ENCODE assay signal across 9 mouse cellular contexts in the genomic region with DNA sequence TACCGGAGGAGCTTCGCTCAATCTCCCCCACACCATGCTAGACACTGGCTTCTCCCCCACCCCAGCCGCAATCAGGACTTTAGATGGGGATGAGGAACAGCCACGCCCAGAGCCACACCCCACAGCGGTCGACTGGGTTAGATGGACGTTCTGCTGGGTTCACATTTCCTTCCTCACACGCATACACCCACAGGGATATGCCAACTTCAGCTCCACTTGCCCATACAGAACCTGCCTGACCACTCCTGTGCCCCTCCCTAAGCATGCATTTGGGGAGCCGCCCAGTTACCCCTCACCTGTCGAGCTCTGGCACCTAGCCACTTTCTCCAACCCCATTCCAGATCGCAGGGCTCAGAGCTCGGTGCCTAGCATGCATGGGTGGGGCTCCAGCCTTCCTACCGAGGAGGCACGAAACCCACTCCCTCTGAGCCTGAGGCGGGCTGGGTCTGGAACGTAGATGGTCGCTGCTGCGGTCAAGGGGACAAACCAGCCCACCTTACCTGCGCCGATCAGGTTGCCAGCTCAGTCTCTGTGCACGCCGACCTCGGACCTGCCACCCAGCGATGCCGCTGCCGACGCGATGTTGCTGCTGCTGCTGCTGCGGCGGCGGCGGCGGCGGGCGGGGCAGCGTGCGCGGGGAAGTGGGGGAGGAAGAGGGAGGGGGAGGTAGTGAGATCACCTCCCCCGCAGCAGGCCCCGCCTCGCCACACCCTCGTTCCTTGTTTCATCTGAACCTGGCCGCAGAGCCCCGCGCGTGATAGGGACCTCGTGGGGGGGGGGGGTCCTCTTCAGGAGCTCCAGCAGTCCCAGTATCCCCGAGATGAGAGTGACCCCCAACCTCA. TPM values are rescaled to one million over a fixed set of nuclear protein-coding genes. Genes with fewer than 3 reads are reported as not detected.
A peak's percentile ranks its signal among the peaks of the same experiment; 100 is the strongest.
DNase-seq lines count a peak whose midpoint lies in the region; ATAC-seq and TF ChIP-seq lines count a peak whose summit lies in the region.
"Had no signal": no experiment of that assay in that cellular context is flagged by ENCODE, and none has a peak within 500 bp of the region (broad histone marks: within the 10 kb centered on the region; RNA-seq: fewer than 3 reads in every experiment).

No protein-coding gene starts in this region.

- no peaks in the 10 kb centered on the region for H3K9me3 ChIP-seq in hindbrain, embryonic 14.5 days (ENCODE audit: control insufficient read depth, low read length)
- no peaks in the 10 kb centered on the region for H3K9me3 ChIP-seq in liver, embryonic 11.5 days (ENCODE audit: control insufficient read depth, low read length)
- H3K9me3 ChIP-seq in midbrain, postnatal 0 days (ENCODE audit: low read length) = no peaks in the 10 kb centered on the region

- peak; percentile 61; the same call in 1 of the 2 replicates for ATAC-seq in frontal cortex, adult (ENCODE audit: low TSS enrichment)
- ATAC-seq in hindbrain, embryonic 14.5 days (ENCODE audit: low FRiP score) = peak; percentile 71
- ATAC-seq in liver, embryonic 11.5 days (replicated peaks; ENCODE audit: low FRiP score) = no peak
- peak; percentile 57 for ATAC-seq in midbrain, postnatal 0 days (ENCODE audit: low FRiP score)

- TF ChIP-seq CTCF in midbrain, postnatal 0 days (IDR thresholded peaks at IDR 0.05) = no peak

- H3K36me3 ChIP-seq in hindbrain, embryonic 14.5 days (replicated peaks; ENCODE audit: control insufficient read depth, insufficient read depth) = no peaks in the 10 kb centered on the region
- no peaks in the 10 kb centered on the region for H3K36me3 ChIP-seq in liver, embryonic 11.5 days (ENCODE audit: control insufficient read depth, insufficient read depth, low read length)
- H3K36me3 ChIP-seq in midbrain, postnatal 0 days (ENCODE audit: insufficient read depth, low read length) = no peaks in the 10 kb centered on the region

- DNase-seq in frontal cortex, adult 2 months (ENCODE audit: extremely low spot score in 1 of 2, low spot score in 1 of 2) = no peak
- peak; percentile 65 for DNase-seq in T-cell, adult 2 months (ENCODE audit: low spot score)
- peak; percentile 13 for DNase-seq in embryo, embryonic 9.5 days (ENCODE audit: extremely low spot score)
- DNase-seq in hindbrain, embryonic 14.5 days (ENCODE audit: low spot score) = peak; percentile 53
- peak; percentile 39 for DNase-seq in liver, embryonic 11.5 days (ENCODE audit: low spot score)
- DNase-seq in midbrain, postnatal 0 days (ENCODE audit: low spot score) = peak; percentile 53
- peak; percentile 76 for DNase-seq in thymus, postnatal 14 days

- 21% methylated on average over 39 of the region's 48 CpGs for WGBS in hindbrain, embryonic 14.5 days
- WGBS in liver, embryonic 11.5 days = 13% methylated on average over 44 of the region's 48 CpGs
- WGBS in midbrain, postnatal 0 days = 19% methylated on average over 24 of the region's 48 CpGs

- H3K9ac ChIP-seq in hindbrain, embryonic 14.5 days = peak overlapping the region; percentile 80
- H3K9ac ChIP-seq in liver, embryonic 11.5 days (ENCODE audit: low read depth, low read length) = no peak overlapping the region
- peak overlapping the region; percentile 63 for H3K9ac ChIP-seq in midbrain, postnatal 0 days (replicated peaks; ENCODE audit: low read length, poor library complexity, severe bottlenecking)

- H3K4me3 ChIP-seq in hindbrain, embryonic 14.5 days (replicated peaks; ENCODE audit: low read length) = peak overlapping the region; percentile 56
- peak overlapping the region; percentile 40 for H3K4me3 ChIP-seq in liver, embryonic 11.5 days (ENCODE audit: low read depth, low read length)
- H3K4me3 ChIP-seq in midbrain, postnatal 0 days (ENCODE audit: low read depth, low read length) = peak overlapping the region; percentile 53

- peaks cover 18% of the 10 kb centered on the region; the same call in 1 of the 2 replicates for H3K4me1 ChIP-seq in hindbrain, embryonic 14.5 days (replicated peaks; ENCODE audit: control insufficient read depth, insufficient read depth, low read length)
- no peaks in the 10 kb centered on the region for H3K4me1 ChIP-seq in liver, embryonic 11.5 days (replicated peaks; ENCODE audit: control insufficient read depth, insufficient read depth, low read length)
- no peaks in the 10 kb centered on the region; the same call in 1 of the 2 replicates for H3K4me1 ChIP-seq in midbrain, postnatal 0 days (ENCODE audit: insufficient read depth, low read length)

- H3K27ac ChIP-seq in hindbrain, embryonic 14.5 days = peak overlapping the region; percentile 79
- H3K27ac ChIP-seq in liver, embryonic 11.5 days (ENCODE audit: low read depth, low read length) = no peak overlapping the region
- peak overlapping the region; percentile 65 for H3K27ac ChIP-seq in midbrain, postnatal 0 days (ENCODE audit: low read depth, low read length)

- H3K4me2 ChIP-seq in hindbrain, embryonic 14.5 days (replicated peaks) = peak overlapping the region; percentile 63
- H3K4me2 ChIP-seq in liver, embryonic 11.5 days = peak overlapping the region; percentile 62
- peak overlapping the region; percentile 57 for H3K4me2 ChIP-seq in midbrain, postnatal 0 days (ENCODE audit: low read depth, low read length, poor library complexity, severe bottlenecking)

- no peaks in the 10 kb centered on the region for H3K27me3 ChIP-seq in hindbrain, embryonic 14.5 days (ENCODE audit: control insufficient read depth, insufficient read depth, low read length)
- peaks cover 38% of the 10 kb centered on the region for H3K27me3 ChIP-seq in liver, embryonic 11.5 days (replicated peaks; ENCODE audit: control insufficient read depth, insufficient read depth, low read length)
- H3K27me3 ChIP-seq in midbrain, postnatal 0 days (ENCODE audit: insufficient read depth, low read length) = no peaks in the 10 kb centered on the region

RNA-seq across cellular contexts. Expression of a gene that starts 11.5 kb away (rescaled TPM):
- not detected in 2 replicates for polyA plus RNA-seq in frontal cortex, adult 2 months (2012; rRNA removed)
- 0.39 TPM in 1 of 2 replicates, not detected in the other for polyA plus RNA-seq in hindbrain, embryonic 14.5 days (2014; fragmentation: Nextera tagmentation; extraction: Ambion mirVana)
- polyA plus RNA-seq in liver, embryonic 11.5 days (2014; fragmentation: Nextera tagmentation; extraction: Ambion mirVana) = 0.17 and 0.22 TPM in 2 replicates
- not detected in 2 replicates for total RNA-seq in midbrain, postnatal 0 days (2014; rRNA removed)
- polyA plus RNA-seq in midbrain, postnatal 0 days (2015; fragmentation: Nextera tagmentation; extraction: Ambion mirVana) = 0.06 TPM in 1 of 2 replicates, not detected in the other
- total RNA-seq: layer of hippocampus, postnatal 36 days had no signal

RNA-seq across cellular contexts. Expression of a gene that starts 15.5 kb away (rescaled TPM):
- 88.7 and 113 TPM in 2 replicates for polyA plus RNA-seq in frontal cortex, adult 2 months (2012; rRNA removed)
- 135 and 147 TPM in 2 replicates for polyA plus RNA-seq in hindbrain, embryonic 14.5 days (2014; fragmentation: Nextera tagmentation; extraction: Ambion mirVana)
- polyA plus RNA-seq in liver, embryonic 11.5 days (2014; fragmentation: Nextera tagmentation; extraction: Ambion mirVana) = 0.42 and 0.95 TPM in 2 replicates
- total RNA-seq in midbrain, postnatal 0 days (2014; rRNA removed) = 292 and 296 TPM in 2 replicates
- 113 and 116 TPM in 2 replicates for polyA plus RNA-seq in midbrain, postnatal 0 days (2015; fragmentation: Nextera tagmentation; extraction: Ambion mirVana)

RNA-seq across cellular contexts. Expression of a gene that starts 41.3 kb away (rescaled TPM):
- 6.4 and 7.3 TPM in 2 replicates for polyA plus RNA-seq in frontal cortex, adult 2 months (2012; rRNA removed)
- polyA plus RNA-seq in hindbrain, embryonic 14.5 days (2014; fragmentation: Nextera tagmentation; extraction: Ambion mirVana) = 3.0 and 3.1 TPM in 2 replicates
- 10.2 and 12.9 TPM in 2 replicates for polyA plus RNA-seq in liver, embryonic 11.5 days (2014; fragmentation: Nextera tagmentation; extraction: Ambion mirVana)
- 4.8 and 5.6 TPM in 2 replicates for total RNA-seq in midbrain, postnatal 0 days (2014; rRNA removed)
- polyA plus RNA-seq in midbrain, postnatal 0 days (2015; fragmentation: Nextera tagmentation; extraction: Ambion mirVana) = 1.3 and 1.4 TPM in 2 replicates

RNA-seq across cellular contexts. Expression of a gene that starts 41.3 kb away (rescaled TPM):
- 77.6 and 80.3 TPM in 2 replicates for polyA plus RNA-seq in frontal cortex, adult 2 months (2012; rRNA removed)
- 86.8 and 98.0 TPM in 2 replicates for polyA plus RNA-seq in hindbrain, embryonic 14.5 days (2014; fragmentation: Nextera tagmentation; extraction: Ambion mirVana)
- 210 TPM in 2 replicates for polyA plus RNA-seq in liver, embryonic 11.5 days (2014; fragmentation: Nextera tagmentation; extraction: Ambion mirVana)
- 47.7 and 83.0 TPM in 2 replicates for total RNA-seq in midbrain, postnatal 0 days (2014; rRNA removed)
- 77.5 and 81.8 TPM in 2 replicates for polyA plus RNA-seq in midbrain, postnatal 0 days (2015; fragmentation: Nextera tagmentation; extraction: Ambion mirVana)

RNA-seq across cellular contexts. Expression of a gene that starts 50.2 kb away (rescaled TPM):
- polyA plus RNA-seq in frontal cortex, adult 2 months (2012; rRNA removed) = 9.2 and 10.0 TPM in 2 replicates
- 11.3 and 15.4 TPM in 2 replicates for polyA plus RNA-seq in hindbrain, embryonic 14.5 days (2014; fragmentation: Nextera tagmentation; extraction: Ambion mirVana)
- polyA plus RNA-seq in liver, embryonic 11.5 days (2014; fragmentation: Nextera tagmentation; extraction: Ambion mirVana) = 30.3 and 32.5 TPM in 2 replicates
- total RNA-seq in midbrain, postnatal 0 days (2014; rRNA removed) = 3.3 and 8.8 TPM in 2 replicates
- polyA plus RNA-seq in midbrain, postnatal 0 days (2015; fragmentation: Nextera tagmentation; extraction: Ambion mirVana) = 10.3 and 12.5 TPM in 2 replicates

Comparison
In these comparisons a context has a peak if more than half of its experiments do, and no peak if none do; other contexts are left out.
1. DNase-seq: peak in T-cell, adult 2 months (single experiment), embryo, embryonic 9.5 days (single experiment), hindbrain, embryonic 14.5 days (single experiment), liver, embryonic 11.5 days (single experiment), midbrain, postnatal 0 days (single experiment) and thymus, postnatal 14 days (single experiment); none in frontal cortex, adult 2 months (0 of 2).
2. RNA of a gene that starts 15.5 kb away (polyA plus RNA-seq): 135 to 147 TPM in hindbrain, embryonic 14.5 days, 113 to 116 TPM in midbrain, postnatal 0 days and 88.7 to 113 TPM in frontal cortex, adult 2 months; 0.42 to 0.95 TPM in liver, embryonic 11.5 days; every median in the first group is over 10 times any median in the second.
3. Peak in every context shown above with its lines, with median percentiles within 50 percentile points of each other: H3K4me2 ChIP-seq and H3K4me3 ChIP-seq.